Mouse (Mus musculus): ENCODE measurements at regions not wholly inside any gene's neighbourhood (a gene's known extent, or its start where the extent isn't known, plus 50 kb on each side); places are given as distances from the start of the nearest gene placed in this dataset.

- H3K4me1 ChIP-seq (ENCODE audit: control insufficient read depth, insufficient read depth, low read length) = no peaks in the 10 kb centered on the region
- TF ChIP-seq POLR2A (IDR thresholded peaks at IDR 0.05; ENCODE audit: extremely low read depth, insufficient read depth, low read length) (no peak), CTCF (IDR thresholded peaks at IDR 0.05; ENCODE audit: extremely low read depth, insufficient read depth, low read length) (no peak)
- H3K4me3 ChIP-seq (ENCODE audit: insufficient read depth, low read length) = no peak overlapping the region
- no peak overlapping the region for H3K27ac ChIP-seq (ENCODE audit: insufficient read depth, low read length)
These were observed 241.3 kb downstream of the Bcl11b start for GRCm38 (mm10) chr12:107762140-107762539.

- Histone ChIP-seq H3K4me3 (ENCODE audit: insufficient read depth, low read length) (no peak overlapping the region), H3K4me1 (ENCODE audit: control insufficient read depth, insufficient read depth, low read length) (no peaks in the 10 kb centered on the region), H3K27ac (ENCODE audit: insufficient read depth, low read length) (no peak overlapping the region)
- TF ChIP-seq POLR2A (IDR thresholded peaks at IDR 0.05; ENCODE audit: extremely low read depth, insufficient read depth, low read length) (no peak), CTCF (IDR thresholded peaks at IDR 0.05; ENCODE audit: extremely low read depth, insufficient read depth, low read length) (no peak)
These were observed 233.4 kb downstream of the Bcl11b start for GRCm38 (mm10) chr12:107769801-107770515.

GRCm38 (mm10) chr12:107770516-107770836, 232.9 kb downstream of the Bcl11b start:
- TF ChIP-seq POLR2A (IDR thresholded peaks at IDR 0.05; ENCODE audit: extremely low read depth, insufficient read depth, low read length) = no peak
- TF ChIP-seq CTCF (IDR thresholded peaks at IDR 0.05; ENCODE audit: extremely low read depth, insufficient read depth, low read length) = no peak
- Histone ChIP-seq H3K4me3 (ENCODE audit: insufficient read depth, low read length) (no peak overlapping the region), H3K27ac (ENCODE audit: insufficient read depth, low read length) (no peak overlapping the region), H3K4me1 (ENCODE audit: control insufficient read depth, insufficient read depth, low read length) (no peaks in the 10 kb centered on the region)

GRCm38 (mm10) chr12:107771325-107771724, 232.1 kb downstream of the Bcl11b start:
- Histone ChIP-seq H3K27ac (ENCODE audit: insufficient read depth, low read length) (no peak overlapping the region), H3K4me1 (ENCODE audit: control insufficient read depth, insufficient read depth, low read length) (no peaks in the 10 kb centered on the region), H3K4me3 (ENCODE audit: insufficient read depth, low read length) (no peak overlapping the region)
- TF ChIP-seq POLR2A (IDR thresholded peaks at IDR 0.05; ENCODE audit: extremely low read depth, insufficient read depth, low read length) (no peak), CTCF (IDR thresholded peaks at IDR 0.05; ENCODE audit: extremely low read depth, insufficient read depth, low read length) (no peak)

GRCm38 (mm10) chr12:107771809-107772208, 231.6 kb downstream of the Bcl11b start:
- TF ChIP-seq POLR2A (IDR thresholded peaks at IDR 0.05; ENCODE audit: extremely low read depth, insufficient read depth, low read length) (no peak), CTCF (IDR thresholded peaks at IDR 0.05; ENCODE audit: extremely low read depth, insufficient read depth, low read length) (no peak)
- Histone ChIP-seq H3K4me1 (ENCODE audit: control insufficient read depth, insufficient read depth, low read length) (no peaks in the 10 kb centered on the region), H3K27ac (ENCODE audit: insufficient read depth, low read length) (no peak overlapping the region), H3K4me3 (ENCODE audit: insufficient read depth, low read length) (no peak overlapping the region)

- Histone ChIP-seq H3K27ac (ENCODE audit: insufficient read depth, low read length) (no peak overlapping the region), H3K4me1 (ENCODE audit: control insufficient read depth, insufficient read depth, low read length) (no peaks in the 10 kb centered on the region), H3K4me3 (ENCODE audit: insufficient read depth, low read length) (no peak overlapping the region)
- TF ChIP-seq CTCF (IDR thresholded peaks at IDR 0.05; ENCODE audit: extremely low read depth, insufficient read depth, low read length) = no peak
- TF ChIP-seq POLR2A (IDR thresholded peaks at IDR 0.05; ENCODE audit: extremely low read depth, insufficient read depth, low read length) = no peak
These were observed 225.4 kb downstream of the Bcl11b start for GRCm38 (mm10) chr12:107778046-107778445.

- H3K4me1 ChIP-seq (ENCODE audit: control insufficient read depth, insufficient read depth, low read length) = no peaks in the 10 kb centered on the region
- no peak overlapping the region for H3K4me3 ChIP-seq (ENCODE audit: insufficient read depth, low read length)
- no peak for TF ChIP-seq CTCF (IDR thresholded peaks at IDR 0.05; ENCODE audit: extremely low read depth, insufficient read depth, low read length)
- no peak for TF ChIP-seq POLR2A (IDR thresholded peaks at IDR 0.05; ENCODE audit: extremely low read depth, insufficient read depth, low read length)
- H3K27ac ChIP-seq (ENCODE audit: insufficient read depth, low read length) = no peak overlapping the region
These were observed 223.9 kb downstream of the Bcl11b start for GRCm38 (mm10) chr12:107779306-107780057.

GRCm38 (mm10) chr12:107782147-107782546, 221.3 kb downstream of the Bcl11b start:
- no peak overlapping the region for H3K4me3 ChIP-seq (ENCODE audit: insufficient read depth, low read length)
- no peak overlapping the region for H3K27ac ChIP-seq (ENCODE audit: insufficient read depth, low read length)
- no peak for TF ChIP-seq CTCF (IDR thresholded peaks at IDR 0.05; ENCODE audit: extremely low read depth, insufficient read depth, low read length)
- no peak for TF ChIP-seq POLR2A (IDR thresholded peaks at IDR 0.05; ENCODE audit: extremely low read depth, insufficient read depth, low read length)
- H3K4me1 ChIP-seq (ENCODE audit: control insufficient read depth, insufficient read depth, low read length) = no peaks in the 10 kb centered on the region

- Histone ChIP-seq H3K4me1 (ENCODE audit: control insufficient read depth, insufficient read depth, low read length) (no peaks in the 10 kb centered on the region), H3K4me3 (ENCODE audit: insufficient read depth, low read length) (no peak overlapping the region), H3K27ac (ENCODE audit: insufficient read depth, low read length) (no peak overlapping the region)
- TF ChIP-seq POLR2A (IDR thresholded peaks at IDR 0.05; ENCODE audit: extremely low read depth, insufficient read depth, low read length) (no peak), CTCF (IDR thresholded peaks at IDR 0.05; ENCODE audit: extremely low read depth, insufficient read depth, low read length) (no peak)
These were observed 219.6 kb downstream of the Bcl11b start for GRCm38 (mm10) chr12:107783831-107784230.

GRCm38 (mm10) chr12:107789818-107790217, 213.6 kb downstream of the Bcl11b start:
- Histone ChIP-seq H3K4me3 (ENCODE audit: insufficient read depth, low read length) (no peak overlapping the region), H3K4me1 (ENCODE audit: control insufficient read depth, insufficient read depth, low read length) (no peaks in the 10 kb centered on the region), H3K27ac (ENCODE audit: insufficient read depth, low read length) (no peak overlapping the region)
- TF ChIP-seq POLR2A (IDR thresholded peaks at IDR 0.05; ENCODE audit: extremely low read depth, insufficient read depth, low read length) (no peak), CTCF (IDR thresholded peaks at IDR 0.05; ENCODE audit: extremely low read depth, insufficient read depth, low read length) (no peak)

Measured in cortical plate, adult 2 months (tissue).